Mouse (Mus musculus) splenic B cell, adult 2 months (primary cell): ENCODE results near the gene Prep.
"Not testable (repeated sequence)": the region's sequence is repeated elsewhere in the genome, so short reads cannot be mapped to it uniquely, and the experiment has no call there.

Source experiments
- DNase-seq: peaks from one replicate; pipeline ENCODE4 v3.0.0-alpha.2; 2011; ENCODE audit warnings: low read depth, low spot score
- H3K27me3 ChIP-seq: 2 replicates; pipeline ENCODE4 v1.6.1; 2012; ENCODE audit warnings: mild to moderate bottlenecking, low read length, moderate library complexity, mixed read lengths; ENCODE audit not compliant: control insufficient read depth, poor library complexity, insufficient read depth, severe bottlenecking
- H3K36me3 ChIP-seq: 2 replicates; pipeline ENCODE4 v1.6.1; 2012; ENCODE audit warnings: mild to moderate bottlenecking, low read length, moderate library complexity, mixed read lengths; ENCODE audit not compliant: control insufficient read depth, poor library complexity, insufficient read depth, severe bottlenecking

The Prep gene

GRCm38 (mm10) chr10:45067436-45067925 lies 478 bp downstream of the Prep start:
- H3K36me3 ChIP-seq, result peaks cover 1% of the 10 kb centered on the region; the same call in 1 of the 2 replicates
- no peaks in the 10 kb centered on the region for H3K27me3 ChIP-seq
- peak; percentile 60 for DNase-seq

GRCm38 (mm10) chr10:45069557-45069956 lies 2.6 kb downstream of the Prep start:
- no peak for DNase-seq
- Histone ChIP-seq H3K27me3 (no peaks in the 10 kb centered on the region), H3K36me3 (peaks cover 1% of the 10 kb centered on the region; the same call in 1 of the 2 replicates)

- no peak for DNase-seq
- Histone ChIP-seq H3K36me3 (peaks cover 1% of the 10 kb centered on the region; the same call in 1 of the 2 replicates), H3K27me3 (no peaks in the 10 kb centered on the region)
Observed at GRCm38 (mm10) chr10:45070362-45070761, 3.4 kb downstream of the Prep start.

DNA sequence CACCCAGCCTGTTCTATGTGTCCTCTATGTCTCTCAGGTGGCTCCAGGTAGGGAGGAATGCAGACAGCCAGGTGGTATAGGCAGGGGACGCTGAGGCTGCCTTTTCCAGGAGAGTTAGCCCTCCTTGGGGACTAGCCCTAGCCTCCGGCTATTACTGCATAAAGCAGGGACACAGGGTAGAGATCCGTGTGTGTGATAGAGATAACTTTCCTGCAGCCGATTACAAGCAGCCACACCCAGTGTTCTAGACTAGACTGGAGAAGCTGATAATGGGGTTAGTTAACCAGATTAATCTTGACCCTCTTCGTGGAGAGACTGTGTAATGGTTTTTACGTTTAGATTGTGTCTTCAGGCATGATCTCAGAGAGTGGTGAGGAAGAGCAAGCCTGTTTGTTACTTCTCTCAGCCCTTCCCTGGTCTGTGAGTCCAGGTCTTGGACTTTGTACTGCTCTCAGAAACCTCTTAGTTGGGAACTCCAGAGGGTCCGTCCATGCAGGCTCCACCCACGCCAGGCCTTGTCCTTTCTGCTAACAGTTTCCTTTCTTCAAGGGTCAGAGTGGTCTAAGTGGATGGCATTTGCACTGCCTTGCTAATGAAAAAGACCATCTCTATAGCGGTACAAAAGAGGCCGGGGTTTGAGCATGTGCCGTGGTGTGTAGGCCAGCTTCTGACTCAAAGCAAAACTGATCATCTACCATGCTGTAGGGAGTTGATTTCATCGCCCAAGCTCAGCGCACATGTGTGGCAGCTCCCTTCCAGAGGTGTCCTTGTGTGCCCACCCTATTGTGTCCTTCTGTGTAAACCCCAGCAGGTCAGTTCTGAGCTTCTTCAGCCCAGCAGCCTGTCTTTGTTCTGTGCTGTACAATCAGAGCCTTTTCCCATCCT lies 4.2 kb downstream of the Prep start:
- Histone ChIP-seq H3K27me3 (no peaks in the 10 kb centered on the region), H3K36me3 (peaks cover 1% of the 10 kb centered on the region)
- DNase-seq, result no peak

GRCm38 (mm10) chr10:45072339-45072738 lies 5.3 kb downstream of the Prep start:
- DNase-seq, result no peak
- Histone ChIP-seq H3K36me3 (peaks cover 1% of the 10 kb centered on the region), H3K27me3 (no peaks in the 10 kb centered on the region)

DNA sequence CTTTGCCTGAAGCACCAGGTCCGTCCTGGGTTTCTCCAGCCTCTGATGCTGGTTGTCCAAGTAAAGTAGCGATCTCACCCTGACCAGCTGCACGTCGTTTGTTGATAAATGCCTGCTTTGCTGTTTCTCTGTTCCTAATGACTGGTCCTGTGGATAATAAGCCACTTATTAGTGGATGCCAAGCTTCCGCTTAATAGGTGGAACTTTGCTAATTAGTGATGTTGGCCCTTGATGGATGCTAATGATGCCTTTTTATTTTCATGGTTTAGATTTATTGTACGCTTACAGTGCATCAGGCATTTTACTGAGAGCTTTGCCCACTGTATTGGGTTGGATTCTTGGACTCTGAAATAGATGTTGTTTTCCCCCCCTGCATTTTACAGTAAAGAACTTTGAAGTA lies 7.5 kb downstream of the Prep start:
- H3K36me3 ChIP-seq, result peaks cover 1% of the 10 kb centered on the region
- no peaks in the 10 kb centered on the region for H3K27me3 ChIP-seq
- no peak for DNase-seq

- H3K27me3 ChIP-seq, result no peaks in the 10 kb centered on the region
- DNase-seq, result no peak
- peaks cover 3% of the 10 kb centered on the region for H3K36me3 ChIP-seq
Observed at GRCm38 (mm10) chr10:45075491-45076051, 8.6 kb downstream of the Prep start.

GRCm38 (mm10) chr10:45076585-45076984 lies 9.6 kb downstream of the Prep start:
- no peaks in the 10 kb centered on the region for H3K27me3 ChIP-seq
- DNase-seq, result no peak
- peaks cover 3% of the 10 kb centered on the region for H3K36me3 ChIP-seq

DNA sequence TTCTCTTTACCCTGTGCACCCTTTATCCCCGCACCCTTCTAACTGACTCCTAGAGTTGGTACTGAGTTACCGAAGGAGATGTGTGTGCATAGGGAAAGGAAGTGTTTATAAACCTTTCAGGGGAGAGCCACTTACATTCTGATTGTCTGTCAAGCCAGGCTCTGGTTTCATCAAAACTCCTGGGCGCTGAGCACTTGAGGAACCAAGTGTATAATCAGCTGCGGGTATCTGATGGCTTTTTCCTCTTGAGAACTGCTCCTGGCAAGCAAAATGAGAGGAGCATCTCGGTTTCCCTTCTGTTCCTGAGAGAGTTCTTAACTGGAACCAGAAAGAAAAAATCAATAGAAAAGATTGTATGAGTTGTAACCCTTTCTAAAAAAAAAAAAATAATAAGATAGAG lies 10.3 kb downstream of the Prep start:
- Histone ChIP-seq H3K27me3 (no peaks in the 10 kb centered on the region), H3K36me3 (peaks cover 2% of the 10 kb centered on the region; the same call in 1 of the 2 replicates)
- no peak for DNase-seq

DNA sequence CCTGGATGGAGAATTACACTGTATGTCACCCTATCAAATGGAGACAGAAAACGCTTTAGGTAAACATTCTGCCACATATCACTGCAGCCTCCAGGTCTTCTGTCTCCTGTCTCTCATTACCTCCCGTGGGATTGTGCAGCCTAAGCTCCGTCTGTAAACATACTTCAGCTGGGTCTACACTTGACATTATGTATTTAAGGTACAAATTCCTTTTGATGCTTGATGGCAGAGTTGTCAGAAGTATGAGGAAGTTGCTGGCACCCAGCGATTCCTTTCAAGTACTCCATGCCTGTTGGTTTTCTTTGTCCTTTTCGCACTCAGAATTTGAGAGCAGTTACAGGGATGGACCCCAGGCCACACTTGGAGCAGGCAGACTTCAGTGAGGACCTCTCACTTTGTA lies 12.8 kb downstream of the Prep start:
- no peaks in the 10 kb centered on the region for H3K27me3 ChIP-seq
- H3K36me3 ChIP-seq, result peaks cover 2% of the 10 kb centered on the region; the same call in 1 of the 2 replicates
- DNase-seq, result no peak

GRCm38 (mm10) chr10:45080490-45080889 lies 13.5 kb downstream of the Prep start:
- Histone ChIP-seq H3K27me3 (no peaks in the 10 kb centered on the region), H3K36me3 (peaks cover 2% of the 10 kb centered on the region; the same call in 1 of the 2 replicates)
- no peak for DNase-seq

DNA sequence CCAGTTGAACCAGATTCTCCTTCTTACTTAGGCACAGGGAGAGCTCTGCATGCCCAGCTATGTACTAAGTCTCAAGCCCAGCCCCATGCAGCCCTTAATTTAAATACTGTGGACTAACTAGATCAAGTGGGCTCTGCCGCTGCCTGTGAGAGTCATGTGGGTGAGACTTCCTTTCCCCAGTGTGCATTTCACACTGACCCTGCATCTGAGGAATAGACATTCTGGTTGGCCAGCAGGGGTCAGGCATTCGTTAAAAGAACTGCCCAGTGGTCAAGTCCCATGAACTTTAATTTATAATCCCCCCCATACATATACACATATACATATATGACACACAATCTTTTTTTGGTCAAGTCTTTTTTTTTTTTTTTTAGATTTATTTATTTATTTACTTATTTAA lies 15.7 kb downstream of the Prep start:
- DNase-seq, result peak; percentile 34
- H3K36me3 ChIP-seq, result 0 out of 2 replicates have a peak, but pooled peaks cover 2% of the 10 kb centered on the region
- H3K27me3 ChIP-seq, result no peaks in the 10 kb centered on the region

GRCm38 (mm10) chr10:45084002-45084401 lies 17.0 kb downstream of the Prep start:
- H3K27me3 ChIP-seq, H3K36me3 ChIP-seq, DNase-seq: not testable (repeated sequence)

GRCm38 (mm10) chr10:45084471-45084870 lies 17.5 kb downstream of the Prep start:
- no peak for DNase-seq
- 0 out of 2 replicates have a peak, but pooled peaks cover 2% of the 10 kb centered on the region for H3K36me3 ChIP-seq
- no peaks in the 10 kb centered on the region for H3K27me3 ChIP-seq

GRCm38 (mm10) chr10:45085315-45085714 lies 18.3 kb downstream of the Prep start:
- Histone ChIP-seq H3K27me3 (no peaks in the 10 kb centered on the region), H3K36me3 (no peaks in the 10 kb centered on the region)
- no peak for DNase-seq
